In the genomic region with DNA sequence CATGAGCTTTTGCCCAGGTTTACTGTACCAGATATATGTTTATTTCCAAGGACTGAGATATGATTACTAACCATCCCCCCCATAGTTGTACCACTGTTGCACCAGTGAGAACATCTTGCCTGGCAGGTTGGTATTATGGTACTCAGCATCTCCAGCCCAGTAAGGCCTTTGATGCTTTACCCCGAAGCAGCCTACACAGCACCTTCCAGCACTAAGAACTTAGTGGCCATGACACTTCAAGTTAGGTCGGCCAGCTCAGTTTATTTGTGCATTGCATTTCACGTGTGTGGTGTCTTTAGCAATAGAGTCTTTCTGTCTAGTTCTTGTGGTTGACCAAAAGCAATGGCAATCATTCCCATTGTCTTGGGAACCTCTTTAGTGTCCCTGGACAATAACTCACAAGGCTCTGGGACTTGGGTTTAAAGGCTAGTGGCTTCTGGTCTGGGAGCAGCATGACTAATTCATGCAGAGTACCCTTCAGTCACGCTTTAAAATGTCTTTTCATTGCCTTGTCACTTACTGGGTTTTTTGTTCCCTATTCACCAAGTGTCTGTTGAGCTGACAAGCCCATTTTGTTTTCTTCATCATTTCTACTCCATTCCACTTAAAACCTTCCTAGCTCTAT, we compare ENCODE assay signal across 24 mouse cellular contexts.
DNase-seq lines count a peak whose midpoint lies in the region; ATAC-seq and TF ChIP-seq lines count a peak whose summit lies in the region.
"Had no signal": no experiment of that assay in that cellular context is flagged by ENCODE, and none has a peak within 500 bp of the region (broad histone marks: within the 10 kb centered on the region; RNA-seq: fewer than 3 reads in every experiment).

No protein-coding gene starts in this region.

- no peaks in the 10 kb centered on the region for H3K36me3 ChIP-seq in neural tube, embryonic 12.5 days
- no peaks in the 10 kb centered on the region for H3K36me3 ChIP-seq in neural tube, embryonic 15.5 days
- no peaks in the 10 kb centered on the region for H3K36me3 ChIP-seq in hindbrain, embryonic 13.5 days
- H3K36me3 ChIP-seq in midbrain, embryonic 13.5 days, result no peaks in the 10 kb centered on the region
- H3K36me3 ChIP-seq: embryonic facial prominence, embryonic 15.5 days had no signal

- H3K9ac ChIP-seq in neural tube, embryonic 12.5 days, result no peak overlapping the region
- no peak overlapping the region for H3K9ac ChIP-seq in neural tube, embryonic 15.5 days (replicated peaks)
- H3K9ac ChIP-seq in hindbrain, embryonic 13.5 days, result no peak overlapping the region
- H3K9ac ChIP-seq in midbrain, embryonic 13.5 days (replicated peaks), result no peak overlapping the region
- H3K9ac ChIP-seq: embryonic facial prominence, embryonic 15.5 days had no signal

- no peak for TF ChIP-seq CTCF in lung, adult 2 months (IDR thresholded peaks at IDR 0.05; ENCODE audit: insufficient read depth, low read length)

- intact Hi-C loops in heart, postnatal 36 days (cut with DNase I), result no loop called here

- no peak for TF ChIP-seq POLR2A in lung, adult 2 months (IDR thresholded peaks at IDR 0.05; ENCODE audit: borderline replicate concordance, extremely low read depth, low read depth, low read length)

- H3K4me1 ChIP-seq in neural tube, embryonic 12.5 days, result no peaks in the 10 kb centered on the region
- H3K4me1 ChIP-seq in neural tube, embryonic 15.5 days, result no peaks in the 10 kb centered on the region
- no peaks in the 10 kb centered on the region for H3K4me1 ChIP-seq in hindbrain, embryonic 13.5 days (replicated peaks)
- H3K4me1 ChIP-seq in midbrain, embryonic 13.5 days (replicated peaks), result 0 out of 2 replicates have a peak, but pooled peaks cover 5% of the 10 kb centered on the region
- H3K4me1 ChIP-seq in lung, adult 2 months (ENCODE audit: control insufficient read depth, insufficient read depth, low read length), result no peaks in the 10 kb centered on the region

- H3K4me3 ChIP-seq in neural tube, embryonic 12.5 days, result no peak overlapping the region
- no peak overlapping the region for H3K4me3 ChIP-seq in neural tube, embryonic 15.5 days (replicated peaks)
- H3K4me3 ChIP-seq in hindbrain, embryonic 13.5 days, result no peak overlapping the region
- no peak overlapping the region for H3K4me3 ChIP-seq in midbrain, embryonic 13.5 days (replicated peaks)
- H3K4me3 ChIP-seq in lung, adult 2 months (replicated peaks; ENCODE audit: extremely low read depth, low read depth, low read length), result no peak overlapping the region
- H3K4me3 ChIP-seq: embryonic facial prominence, embryonic 15.5 days; layer of hippocampus, adult 2 months had no signal

- H3K27ac ChIP-seq in neural tube, embryonic 12.5 days, result no peak overlapping the region
- no peak overlapping the region for H3K27ac ChIP-seq in neural tube, embryonic 15.5 days (replicated peaks)
- no peak overlapping the region for H3K27ac ChIP-seq in hindbrain, embryonic 13.5 days
- no peak overlapping the region for H3K27ac ChIP-seq in midbrain, embryonic 13.5 days
- H3K27ac ChIP-seq: embryonic facial prominence, embryonic 15.5 days; layer of hippocampus, adult 2 months; stomach, postnatal 0 days had no signal

- no peaks in the 10 kb centered on the region for H3K9me3 ChIP-seq in neural tube, embryonic 12.5 days
- no peaks in the 10 kb centered on the region for H3K9me3 ChIP-seq in neural tube, embryonic 15.5 days (replicated peaks)
- no peaks in the 10 kb centered on the region for H3K9me3 ChIP-seq in hindbrain, embryonic 13.5 days
- no peaks in the 10 kb centered on the region for H3K9me3 ChIP-seq in midbrain, embryonic 13.5 days
- H3K9me3 ChIP-seq: embryonic facial prominence, embryonic 15.5 days had no signal

- ATAC-seq in neural tube, embryonic 12.5 days (ENCODE audit: low FRiP score, low read depth), result peak; percentile 90
- no peak for ATAC-seq in neural tube, embryonic 15.5 days (ENCODE audit: low FRiP score)
- peak; percentile 66; the same call in 1 of the 2 replicates for ATAC-seq in hindbrain, embryonic 13.5 days (ENCODE audit: low FRiP score)
- peak; percentile 80 for ATAC-seq in midbrain, embryonic 13.5 days
- ATAC-seq: forebrain, embryonic 14.5 days; intestine, postnatal 0 days; Patski had no signal

- DNase-seq in heart, postnatal 36 days, result no peak
- no peak for DNase-seq in lung, adult 2 months
- DNase-seq in adrenal gland, adult 8-10 months, result no peak
- DNase-seq: adrenal gland, adult 2 months; cerebellum, adult 11-12 months; cerebellum, postnatal 14 days; gastrocnemius, postnatal 14 days; heart, adult 11 months; kidney, postnatal 25 days; layer of hippocampus, postnatal 36 days; lung, adult 18-20 months; lung, postnatal 14 days; right cerebral cortex, postnatal 14 days had no signal

- 27% methylated on average over 4 of the region's 4 CpGs for WGBS in neural tube, embryonic 12.5 days
- 14% methylated on average over 4 of the region's 4 CpGs for WGBS in neural tube, embryonic 15.5 days
- WGBS in hindbrain, embryonic 13.5 days, result 13% methylated on average over 4 of the region's 4 CpGs
- 30% methylated on average over 4 of the region's 4 CpGs for WGBS in midbrain, embryonic 13.5 days
- 93% methylated on average over 4 of the region's 4 CpGs for WGBS in lung, adult 2 months

- H3K27me3 ChIP-seq in neural tube, embryonic 12.5 days (replicated peaks), result no peaks in the 10 kb centered on the region
- H3K27me3 ChIP-seq in neural tube, embryonic 15.5 days (replicated peaks), result no peaks in the 10 kb centered on the region
- no peaks in the 10 kb centered on the region for H3K27me3 ChIP-seq in hindbrain, embryonic 13.5 days
- H3K27me3 ChIP-seq in midbrain, embryonic 13.5 days, result peaks cover 17% of the 10 kb centered on the region
- H3K27me3 ChIP-seq: embryonic facial prominence, embryonic 15.5 days; Patski had no signal

- H3K4me2 ChIP-seq in neural tube, embryonic 12.5 days (replicated peaks), result no peak overlapping the region
- H3K4me2 ChIP-seq in neural tube, embryonic 15.5 days, result no peak overlapping the region
- no peak overlapping the region for H3K4me2 ChIP-seq in hindbrain, embryonic 13.5 days
- no peak overlapping the region for H3K4me2 ChIP-seq in midbrain, embryonic 13.5 days (replicated peaks)
- H3K4me2 ChIP-seq: embryonic facial prominence, embryonic 15.5 days; heart, embryonic 11.5 days had no signal
